Mouse (Mus musculus) C2C12 (cell line): ENCODE measurements around the gene Adora1.

ENCODE experiments used
- CTCF ChIP-seq: IDR thresholded peaks from one replicate; pipeline ENCODE4 v1.5.1; 2011; ENCODE audit not compliant: control insufficient read depth, insufficient read depth, insufficient read length
- MAX ChIP-seq: IDR thresholded peaks from one replicate; pipeline ENCODE4 v1.6.1; 2011; ENCODE audit warnings: mild to moderate bottlenecking, control low read depth
- MYOG ChIP-seq: IDR thresholded peaks from one replicate; pipeline ENCODE4 v1.6.1; 2011; ENCODE audit not compliant: control insufficient read depth, insufficient read length; ENCODE audit errors: extremely low read depth
- USF1 ChIP-seq: IDR thresholded peaks from one replicate; pipeline ENCODE4 v1.6.1; 2011; ENCODE audit warnings: low read depth, mild to moderate bottlenecking, control low read depth, moderate library complexity

DNA sequence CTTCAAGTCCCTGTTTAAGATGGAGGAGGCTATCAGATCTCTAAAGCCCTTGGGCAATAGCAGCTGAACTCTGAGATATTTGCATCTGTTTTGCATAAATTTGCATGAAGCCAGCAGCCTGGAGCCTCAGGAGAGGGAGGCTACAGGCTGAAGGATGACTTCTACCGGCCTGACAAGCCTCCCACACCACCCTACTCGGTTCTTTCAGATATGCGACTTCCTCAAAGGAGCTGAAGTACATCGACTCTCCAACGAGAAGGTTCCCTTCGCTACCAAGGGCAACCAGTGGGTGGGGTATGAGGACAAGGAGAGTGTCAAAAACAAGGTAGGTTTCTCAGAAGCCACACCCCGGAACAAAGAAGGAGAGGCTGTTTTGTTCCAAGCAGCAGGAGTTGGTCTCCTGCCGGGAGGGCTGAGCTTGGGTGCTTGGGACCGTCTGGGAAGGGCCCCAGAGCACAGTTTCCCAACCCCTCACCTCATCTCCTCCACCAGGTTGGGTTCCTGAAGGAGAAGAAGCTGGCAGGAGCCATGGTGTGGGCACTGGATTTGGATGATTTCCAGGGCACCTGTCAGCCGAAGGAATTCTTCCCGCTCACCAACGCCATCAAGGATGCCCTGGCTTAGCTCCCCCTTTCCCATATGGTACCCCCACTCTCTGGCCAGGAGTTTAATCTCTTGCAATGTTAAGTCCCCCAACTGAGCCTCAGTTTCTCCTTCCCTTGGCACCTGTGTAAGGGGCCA, 46.1 kb downstream of the Adora1 start:
- TF ChIP-seq CTCF (no peak), MAX (no peak), USF1 (no peak), MYOG (no peak)
